Mouse (Mus musculus) brain, adult 2 months (tissue): ENCODE results near the gene Iqgap2.

Source experiments
- DNase-seq: peaks from one replicate; pipeline ENCODE4 v3.0.0; 2011; ENCODE audit warnings: low read depth, low spot score

The Iqgap2 gene

GRCm38 (mm10) chr13:95584898-95585297, 306.8 kb downstream of the Iqgap2 start:
- DNase-seq = no peak

DNA sequence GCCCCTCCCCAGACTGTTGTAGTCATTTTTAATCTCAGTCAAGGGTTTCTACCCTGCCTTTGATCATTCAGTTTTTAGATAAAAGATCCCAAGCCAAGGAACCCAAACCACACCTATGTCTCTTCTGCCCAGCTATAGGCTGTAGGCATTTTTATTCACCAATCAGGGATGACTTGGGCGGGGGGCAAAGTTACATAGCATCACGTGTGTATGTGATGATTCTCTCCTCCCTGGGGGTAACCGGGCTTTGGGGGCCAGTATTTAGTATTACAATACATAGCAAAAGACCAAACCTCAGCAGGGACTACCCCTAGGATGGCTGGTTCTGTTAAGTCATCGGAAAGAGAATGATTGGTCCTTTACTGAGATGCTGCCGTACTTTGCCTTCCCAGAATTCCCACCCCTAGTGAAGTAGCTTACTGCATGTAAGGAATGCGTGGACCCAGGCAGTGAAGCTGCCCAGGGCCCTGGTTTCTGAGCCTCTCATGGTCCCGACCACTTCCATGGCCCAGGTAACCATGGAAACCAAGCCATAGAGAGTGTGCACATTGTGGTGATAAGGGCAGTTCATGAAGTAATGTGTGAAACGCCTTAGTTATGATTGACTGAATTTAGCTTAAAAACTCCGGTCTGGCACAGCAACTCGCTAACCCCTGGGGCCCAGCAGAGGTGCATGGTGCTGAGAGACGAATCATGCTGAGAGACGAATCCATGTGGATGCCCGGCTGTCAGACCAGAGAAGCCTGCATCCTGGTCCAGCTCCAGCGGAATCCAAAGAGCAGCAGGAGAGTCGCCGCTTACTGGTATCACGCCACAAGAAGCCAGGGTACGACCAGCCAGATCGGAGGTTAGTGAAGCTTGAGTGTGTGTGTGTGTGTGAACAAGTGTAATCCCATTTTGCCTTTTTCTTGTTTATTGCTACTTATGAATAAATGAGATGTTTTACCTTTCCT, 308.2 kb downstream of the Iqgap2 start:
- peak; percentile 16 for DNase-seq

- DNase-seq = no peak
Observed at GRCm38 (mm10) chr13:95581850-95582249, 309.9 kb downstream of the Iqgap2 start.

DNA sequence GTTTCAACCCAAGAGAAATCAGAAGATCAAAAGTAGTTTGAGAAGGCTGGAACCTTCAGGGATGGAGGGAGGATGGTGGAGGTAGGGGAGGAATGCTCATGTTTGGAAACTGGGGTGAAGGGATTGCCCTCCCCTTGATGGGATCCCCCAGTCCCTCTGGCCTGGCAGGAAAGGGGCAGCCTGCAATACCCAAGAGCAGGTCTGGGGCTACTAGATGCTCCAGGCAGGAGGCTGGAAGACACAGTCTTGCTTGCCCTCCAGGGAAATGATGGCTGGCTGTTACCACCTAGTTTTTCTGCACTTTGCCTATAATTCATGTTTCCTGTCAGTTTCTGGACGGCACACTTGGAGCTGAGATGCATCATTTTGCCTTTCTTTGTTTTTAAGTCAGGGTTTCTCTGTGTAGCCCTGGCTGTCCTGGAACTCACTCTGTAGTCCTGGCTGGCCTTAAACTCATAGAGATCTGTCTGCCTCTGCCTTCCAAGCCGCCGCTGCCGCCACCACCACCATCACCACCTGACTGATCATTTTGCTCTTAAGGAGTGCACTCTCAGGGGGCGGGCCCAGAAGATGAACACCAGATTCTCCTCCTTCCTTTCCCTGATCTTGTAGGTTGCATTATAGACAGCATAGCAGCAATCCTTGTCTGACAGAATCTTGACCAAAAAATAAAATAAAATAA, 313.6 kb downstream of the Iqgap2 start:
- DNase-seq = no peak
